Mouse (Mus musculus) gastrocnemius, postnatal 10 days (tissue): ENCODE measurements around the gene Nlgn2. TPM values are rescaled to one million over a fixed set of nuclear protein-coding genes. Genes with fewer than 3 reads are reported as not detected.
A peak's percentile ranks its signal among the peaks of the same experiment; 100 is the strongest.

ENCODE experiments used
- DNase-seq: peaks from one replicate; pipeline ENCODE4 v3.0.0; 2021; ENCODE audit warnings: mixed read lengths
- microRNA-seq, 2 experiments: library from miRNA; unstranded; fragments of <30 nt; microRNA quantifications; one replicate each; pipeline ENCODE4 v1.2.0; 2021
- total RNA-seq, 2 experiments: library from RNA; stranded (reverse); gene quantifications; 2 replicates each; pipeline ENCODE4 v1.2.3; 2021

The Nlgn2 gene
- total RNA-seq, 2 experiments from 2014 or later = 10.3 to 15.9 TPM

- DNase-seq = peak; percentile 88
Measured at GRCm38 (mm10) chr11:69795168-69795982, 42.2 kb downstream of the Nlgn2 start, which contains the start of gene Chrnb1. TSS of gene Chrnb1 (minus strand) at chr11:69795943.

DNA sequence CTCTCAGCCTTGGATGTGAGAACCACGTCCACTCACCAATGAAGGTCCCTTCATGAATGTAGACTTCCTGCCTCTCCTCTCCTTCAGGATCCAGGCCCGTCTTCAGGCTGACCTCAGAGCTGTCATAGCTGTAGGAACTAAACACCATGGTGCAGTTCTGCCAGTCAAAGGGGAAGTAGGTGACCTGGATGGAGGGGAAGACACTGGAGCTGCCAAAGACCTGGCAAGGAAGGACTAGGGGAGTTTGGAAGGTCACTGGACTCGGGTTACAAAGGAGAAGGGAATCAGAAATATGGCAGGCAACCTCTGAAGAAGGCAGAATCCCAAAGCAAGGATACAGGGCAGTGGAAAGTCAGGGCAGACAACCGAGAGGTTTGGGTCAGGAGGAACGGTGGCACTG lies 44.2 kb downstream of the Nlgn2 start:
- DNase-seq = no peak

- no peak for DNase-seq
Measured at GRCm38 (mm10) chr11:69791420-69791819, 46.2 kb downstream of the Nlgn2 start.

DNA sequence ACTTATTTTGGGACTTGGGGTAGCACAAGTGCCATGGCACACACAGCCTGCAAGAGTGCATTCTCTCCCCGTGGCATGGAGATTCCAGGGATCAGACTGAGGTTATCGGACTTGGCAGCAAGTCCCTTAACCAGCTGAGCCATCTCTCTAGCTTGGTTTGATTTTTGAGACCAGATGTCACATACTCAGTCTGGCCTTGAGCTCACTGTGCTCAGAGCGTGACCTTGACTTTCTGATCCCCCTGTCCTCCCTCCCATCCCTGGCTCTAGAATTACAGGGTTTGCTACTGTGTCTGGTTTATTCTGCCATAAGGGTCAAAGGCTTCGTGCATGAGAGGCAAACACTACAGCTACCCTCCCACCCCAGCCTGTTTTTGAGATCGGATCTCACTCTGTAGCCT lies 48.2 kb downstream of the Nlgn2 start:
- no peak for DNase-seq

DNA sequence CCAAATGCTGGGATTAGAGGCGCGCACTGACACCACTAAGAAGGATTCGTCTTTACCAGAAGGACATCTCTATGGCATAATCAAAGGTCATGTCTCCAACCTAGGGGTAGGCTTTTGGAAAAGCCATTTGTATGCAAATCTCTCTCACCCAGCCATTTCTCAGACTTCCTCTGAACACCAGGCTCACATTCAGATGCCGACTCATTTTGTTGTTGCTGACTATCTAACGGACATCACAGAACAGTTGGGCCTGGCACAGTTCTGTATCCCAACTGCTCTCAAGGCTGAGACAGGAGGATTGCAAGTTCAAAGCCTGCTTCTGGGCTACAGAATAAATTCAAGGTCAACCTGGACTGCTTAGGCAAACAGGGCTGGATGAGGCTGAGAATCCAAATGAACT lies 50.3 kb downstream of the Nlgn2 start:
- no peak for DNase-seq

DNA sequence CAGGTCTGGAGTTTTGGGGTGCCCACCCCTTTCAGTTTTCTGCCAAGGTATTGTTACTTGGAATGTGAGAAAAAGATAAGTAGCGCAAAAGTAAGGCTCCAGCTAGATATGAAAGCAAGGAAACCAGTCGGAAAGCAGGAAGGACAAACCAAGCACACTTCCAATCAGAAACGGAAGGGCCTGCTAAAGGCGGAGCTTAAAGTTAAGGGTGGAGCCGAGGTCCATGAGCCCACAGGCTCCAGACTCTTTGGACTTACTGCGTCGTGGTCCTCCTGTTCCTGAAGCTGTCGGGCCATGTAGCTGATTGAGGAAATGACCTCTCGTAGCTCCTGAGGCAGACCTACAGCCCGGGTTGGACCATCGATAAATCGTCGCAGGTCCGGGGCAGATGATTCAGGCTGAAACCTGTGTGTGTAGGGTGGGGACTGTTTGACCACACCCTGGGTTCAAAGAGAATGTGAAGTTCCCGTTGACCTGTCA lies 52.8 kb downstream of the Nlgn2 start:
- no peak for DNase-seq

DNA sequence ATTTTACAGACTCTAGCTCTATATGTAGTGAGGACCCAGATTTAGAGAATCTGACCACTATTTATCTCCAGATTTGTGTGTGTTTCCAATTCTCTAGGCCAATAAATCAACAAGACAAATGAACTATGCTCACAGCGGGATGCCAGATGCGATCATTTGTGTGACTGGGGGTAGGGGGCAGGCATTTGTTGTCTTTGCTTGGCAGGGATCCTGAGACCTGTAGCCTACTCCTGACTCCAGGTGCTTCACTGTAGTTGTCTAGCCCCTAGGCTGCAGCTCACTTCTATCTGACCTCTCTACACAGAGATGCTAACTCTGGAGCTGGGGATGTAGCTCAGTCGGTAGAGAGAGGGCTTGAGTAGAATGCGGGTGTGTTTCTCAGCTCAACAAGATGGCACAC lies 55.8 kb downstream of the Nlgn2 start:
- DNase-seq = no peak

- no peak for DNase-seq
Measured at GRCm38 (mm10) chr11:69778985-69779384, 58.6 kb downstream of the Nlgn2 start.

DNA sequence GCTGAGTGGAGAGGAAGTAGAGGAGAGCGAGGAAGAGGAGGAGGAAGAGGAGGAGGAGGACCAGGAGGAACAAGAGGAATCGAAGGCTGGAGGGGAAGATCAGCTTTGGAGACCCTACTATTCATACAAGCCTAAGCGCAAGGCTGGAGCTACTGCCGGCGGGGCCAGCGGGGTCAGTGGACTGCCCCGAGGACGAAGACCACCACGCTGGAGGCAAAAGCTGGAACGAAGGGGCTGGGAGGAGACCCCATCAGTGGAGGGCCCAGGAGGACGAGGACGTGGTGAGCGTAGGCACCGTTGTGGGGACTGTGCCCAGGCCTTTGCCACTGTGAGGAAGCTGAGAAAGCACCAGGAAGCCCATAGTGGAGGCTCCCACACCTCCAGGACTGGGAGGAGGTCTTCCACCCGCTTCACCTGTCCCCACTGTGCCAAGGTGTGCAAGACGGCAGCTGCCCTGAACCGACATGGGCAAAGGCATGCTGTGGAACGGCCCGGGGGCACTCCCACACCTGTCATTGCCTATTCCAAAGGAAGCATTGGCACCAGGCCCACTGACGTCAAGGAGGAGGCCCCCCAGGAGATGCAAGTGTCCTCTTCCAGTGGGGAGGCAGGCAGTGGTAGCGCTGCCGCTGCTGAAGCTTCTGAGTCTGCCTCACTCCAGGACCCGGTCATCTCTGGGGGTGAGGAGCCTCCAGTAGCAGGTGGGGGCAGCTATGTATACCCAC lies 59.2 kb downstream of the Nlgn2 start:
- no peak for DNase-seq

DNA sequence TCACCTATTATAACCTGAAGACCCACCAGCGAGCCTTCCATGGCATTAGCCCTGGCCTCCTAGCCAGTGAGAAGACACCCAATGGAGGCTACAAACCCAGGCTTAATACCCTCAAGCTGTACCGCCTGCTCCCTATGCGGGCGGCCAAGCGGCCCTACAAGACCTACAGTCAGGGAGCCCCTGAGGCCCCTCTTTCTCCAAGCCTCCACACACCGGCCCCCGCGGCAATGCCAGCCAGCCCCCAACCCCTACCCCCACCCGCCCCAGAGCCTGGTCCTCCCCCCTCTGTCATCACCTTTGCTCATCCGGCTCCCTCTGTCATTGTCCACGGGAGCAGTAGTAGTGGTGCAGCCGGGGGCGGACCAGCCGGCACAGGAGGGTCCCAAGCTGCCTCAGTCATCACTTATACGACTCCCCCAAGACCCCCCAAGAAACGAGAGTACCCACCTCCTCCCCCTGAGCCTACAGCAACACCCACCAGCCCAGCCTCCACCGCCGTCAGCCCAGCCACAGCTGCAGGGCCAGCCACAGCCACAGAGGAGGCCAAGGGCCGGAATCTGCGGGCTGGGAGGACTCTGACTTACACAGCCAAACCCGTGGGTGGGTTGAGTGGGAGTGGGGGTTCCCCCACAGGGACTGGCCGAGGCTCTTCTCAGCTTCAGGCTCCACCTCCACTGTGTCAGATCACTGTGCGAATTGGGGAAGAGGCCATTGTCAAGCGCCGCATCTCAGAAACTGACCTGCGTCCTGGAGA lies 59.9 kb downstream of the Nlgn2 start:
- no peak for DNase-seq

- DNase-seq = no peak
Measured at GRCm38 (mm10) chr11:69776488-69776887, 61.1 kb downstream of the Nlgn2 start.

DNA sequence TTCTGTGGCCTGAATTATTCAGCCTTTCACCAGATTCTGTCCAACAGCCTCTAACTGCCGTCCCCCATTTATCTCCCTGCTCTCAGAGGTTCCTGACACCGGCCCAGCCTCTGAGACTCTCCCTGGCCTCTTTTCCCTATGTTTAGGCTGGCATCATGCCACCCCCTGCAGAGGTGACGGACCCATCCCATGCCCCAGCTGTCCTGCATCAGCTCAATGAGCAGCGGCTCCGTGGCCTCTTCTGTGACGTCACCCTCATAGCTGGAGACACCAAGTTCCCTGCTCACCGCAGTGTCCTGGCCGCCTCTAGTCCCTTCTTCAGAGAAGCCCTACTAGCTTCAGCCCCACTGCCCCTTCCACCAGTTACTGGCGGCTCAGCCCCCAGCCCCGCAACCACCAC lies 61.9 kb downstream of the Nlgn2 start:
- no peak for DNase-seq

GRCm38 (mm10) chr11:69774961-69775360 lies 62.6 kb downstream of the Nlgn2 start:
- DNase-seq = no peak

Small RNA genes within 50 kb of the gene (microRNA-seq; reads per million reads assigned to microRNA genes)
- gene Mir6924 = 0 reads per million in 2 experiments

Other genes with a start within 250 kb of the Nlgn2 start
- 100 to 1,000 TPM; 351 to 394 TPM for gene Atp1b2, start 231.8 kb downstream of the Nlgn2 start, total RNA-seq
- gene Shbg, start 219.9 kb downstream of the Nlgn2 start, total RNA-seq = under 1 TPM in 1 of 2 experiments, not detected in 1; 0.54 TPM
- 1 to 10 TPM; 5.6 to 5.7 TPM for gene Sat2, start 215.8 kb downstream of the Nlgn2 start, total RNA-seq
- 10 to 100 TPM; 66.3 to 85.0 TPM for gene Fxr2, start 204.8 kb downstream of the Nlgn2 start, total RNA-seq
- under 1 TPM in 1 of 2 experiments, not detected in 1; 0.32 TPM for gene Sox15, start 182.5 kb downstream of the Nlgn2 start, total RNA-seq
- 10 to 100 TPM; 21.1 to 21.3 TPM for gene Mpdu1, start 175.1 kb downstream of the Nlgn2 start, total RNA-seq
- 10 to 100 TPM in 1 of 2 experiments, 1 to 10 TPM in 1; 6.1 to 14.1 TPM for gene Cd68, start 171.6 kb downstream of the Nlgn2 start, total RNA-seq
- gene Eif4a1, start 165.4 kb downstream of the Nlgn2 start, total RNA-seq = 100 to 1,000 TPM; 216 to 234 TPM
- 10 to 100 TPM; 29.5 to 36.0 TPM for gene Senp3, start 155.7 kb downstream of the Nlgn2 start, total RNA-seq
- 1 to 10 TPM; 1.6 to 2.1 TPM for gene Tnfsf13, start 152.0 kb downstream of the Nlgn2 start, total RNA-seq
- 10 to 100 TPM; 15.9 to 17.6 TPM for gene Tnfsf12, start 141.9 kb downstream of the Nlgn2 start, total RNA-seq
- gene Tnfsfm13, start 141.7 kb downstream of the Nlgn2 start, total RNA-seq = 1 to 10 TPM; 2.9 to 4.5 TPM
- 10 to 100 TPM; 45.9 to 49.4 TPM for gene Polr2a, start 79.1 kb downstream of the Nlgn2 start, total RNA-seq
- not detected for gene Slc35g3, start 75.8 kb downstream of the Nlgn2 start, total RNA-seq
- 10 to 100 TPM; 21.0 to 29.3 TPM for gene Zbtb4, start 71.9 kb downstream of the Nlgn2 start, total RNA-seq
- 100 to 1,000 TPM; 105 to 124 TPM for gene Chrnb1, start 41.8 kb downstream of the Nlgn2 start, total RNA-seq
- gene Fgf11, start 35.9 kb downstream of the Nlgn2 start, total RNA-seq = 10 to 100 TPM; 10.5 to 12.2 TPM
- not detected for gene Tmem102, start 32.2 kb downstream of the Nlgn2 start, total RNA-seq
- gene Gm39566, start 22.5 kb downstream of the Nlgn2 start, total RNA-seq = not detected
- not detected for gene Spem2, start 19.3 kb downstream of the Nlgn2 start, total RNA-seq
- gene Spem1, start 15.6 kb downstream of the Nlgn2 start, total RNA-seq = not detected
- gene Tmem256, start 730 bp upstream of the Nlgn2 start, total RNA-seq = 100 to 1,000 TPM; 121 to 122 TPM
- 10 to 100 TPM; 25.4 to 27.9 TPM for gene Plscr3, start 8.6 kb upstream of the Nlgn2 start, total RNA-seq
- gene Tnk1, start 20.9 kb upstream of the Nlgn2 start, total RNA-seq = under 1 TPM; 0.11 to 0.31 TPM
- not detected for gene Tmem95, start 40.2 kb upstream of the Nlgn2 start, total RNA-seq
- gene Kctd11, start 43.6 kb upstream of the Nlgn2 start, total RNA-seq = 1 to 10 TPM; 2.3 to 3.7 TPM
- 1 to 10 TPM in 1 of 2 experiments, under 1 TPM in 1; 0.42 to 1.0 TPM for gene Acap1, start 57.8 kb upstream of the Nlgn2 start, total RNA-seq
- gene 2810408A11Rik, start 63.2 kb upstream of the Nlgn2 start, total RNA-seq = 1 to 10 TPM; 1.8 to 2.4 TPM
- gene Neurl4, start 63.3 kb upstream of the Nlgn2 start, total RNA-seq = 10 to 100 TPM; 31.2 to 31.8 TPM
- 10 to 100 TPM; 29.0 to 31.3 TPM for gene Gps2, start 76.1 kb upstream of the Nlgn2 start, total RNA-seq
- gene Eif5a, start 84.2 kb upstream of the Nlgn2 start, total RNA-seq = 100 to 1,000 TPM; 600 to 663 TPM
- 1 to 10 TPM; 2.7 to 4.1 TPM for gene Ybx2, start 98.0 kb upstream of the Nlgn2 start, total RNA-seq
- 100 to 1,000 TPM; 128 to 165 TPM for gene Slc2a4, start 110.4 kb upstream of the Nlgn2 start, total RNA-seq
- gene Cldn7, start 127.0 kb upstream of the Nlgn2 start, total RNA-seq = under 1 TPM in 1 of 2 experiments, not detected in 1; 0.38 TPM
- gene Ctdnep1, start 143.4 kb upstream of the Nlgn2 start, total RNA-seq = 100 to 1,000 TPM; 237 to 249 TPM
- gene Elp5, start 144.7 kb upstream of the Nlgn2 start, total RNA-seq = 10 to 100 TPM; 46.9 to 53.2 TPM
- gene Gabarap, start 153.4 kb upstream of the Nlgn2 start, total RNA-seq = 100 to 1,000 TPM; 195 to 228 TPM
- gene Phf23, start 158.0 kb upstream of the Nlgn2 start, total RNA-seq = 10 to 100 TPM; 22.2 to 28.9 TPM
- gene Dvl2, start 162.8 kb upstream of the Nlgn2 start, total RNA-seq = 10 to 100 TPM in 1 of 2 experiments, 1 to 10 TPM in 1; 8.2 to 14.7 TPM
- 100 to 1,000 TPM; 217 to 254 TPM for gene Acadvl, start 177.6 kb upstream of the Nlgn2 start, total RNA-seq
- gene Dlg4, start 179.2 kb upstream of the Nlgn2 start, total RNA-seq = 10 to 100 TPM; 16.5 to 28.7 TPM
- gene Asgr1, start 216.3 kb upstream of the Nlgn2 start, total RNA-seq = under 1 TPM in 1 of 2 experiments, not detected in 1; 0.29 TPM